15 mouse cellular contexts compared by ENCODE assay signal in the genomic region with DNA sequence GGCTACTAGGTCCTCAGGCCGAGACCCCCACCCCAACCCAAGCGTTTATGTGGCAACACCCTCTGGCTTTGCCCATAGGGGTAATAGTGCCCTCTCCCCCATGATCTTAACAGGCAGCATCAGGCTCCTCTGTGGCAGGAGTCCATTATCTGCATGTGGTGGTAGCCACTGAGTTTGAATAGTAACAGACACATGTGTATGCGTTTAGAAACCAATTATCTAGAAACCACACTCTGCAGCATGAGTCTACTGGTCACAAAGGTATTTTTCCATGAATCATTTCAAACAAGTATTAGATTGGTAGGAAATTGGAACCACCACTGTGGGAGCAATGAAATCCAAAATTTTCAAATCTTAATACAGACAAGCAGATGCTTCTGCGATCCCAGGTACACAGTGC.
DNase-seq lines count a peak whose midpoint lies in the region; ATAC-seq and TF ChIP-seq lines count a peak whose summit lies in the region.
"Had no signal": no experiment of that assay in that cellular context is flagged by ENCODE, and none has a peak within 500 bp of the region (broad histone marks: within the 10 kb centered on the region; RNA-seq: fewer than 3 reads in every experiment).

No protein-coding gene starts in this region.

- TF ChIP-seq CTCF in thymus, adult 2 months (IDR thresholded peaks at IDR 0.05; ENCODE audit: borderline replicate concordance, control insufficient read depth, extremely low read depth, insufficient read depth, low read length, poor library complexity): no peak

- 86% methylated on average over 4 of the region's 4 CpGs for WGBS in heart, embryonic 14.5 days
- WGBS in thymus, adult 2 months: 53% methylated on average over 4 of the region's 4 CpGs
- WGBS in limb, embryonic 11.5 days: 50% methylated on average over 4 of the region's 4 CpGs
- 84% methylated on average over 4 of the region's 4 CpGs for WGBS in midbrain, embryonic 15.5 days

- peaks cover 25 to 30% of the 10 kb centered on the region in 2 experiments for H3K4me1 ChIP-seq in heart, embryonic 14.5 days (ENCODE audit: control insufficient read depth in 2 of 2, insufficient read depth in 2 of 2, low read length in 2 of 2)
- peaks cover 57% of the 10 kb centered on the region for H3K4me1 ChIP-seq in thymus, adult 2 months (replicated peaks; ENCODE audit: control insufficient read depth, insufficient read depth, low read length)
- H3K4me1 ChIP-seq in limb, embryonic 11.5 days (ENCODE audit: control insufficient read depth, insufficient read depth, low read length): peaks cover 17% of the 10 kb centered on the region; the same call in 1 of the 2 replicates
- H3K4me1 ChIP-seq in midbrain, embryonic 15.5 days: peaks cover 3% of the 10 kb centered on the region; the same call in 1 of the 2 replicates

- H3K9me3 ChIP-seq in heart, embryonic 14.5 days (ENCODE audit: control insufficient read depth, low read length): no peaks in the 10 kb centered on the region
- no peaks in the 10 kb centered on the region for H3K9me3 ChIP-seq in limb, embryonic 11.5 days (ENCODE audit: control insufficient read depth, low read length)
- no peaks in the 10 kb centered on the region for H3K9me3 ChIP-seq in midbrain, embryonic 15.5 days
- H3K9me3 ChIP-seq: hindbrain, embryonic 13.5 days; liver, embryonic 13.5 days had no signal

- H3K27ac ChIP-seq in heart, embryonic 14.5 days (replicated peaks in 1 of 2; ENCODE audit: control insufficient read depth in 1 of 2, insufficient read depth in 1 of 2, low read depth in 2 of 2, low read length in 2 of 2): peak overlapping the region in 1 of 2 experiments; percentile 54; a peak in 1 of 4 replicates
- peak overlapping the region; percentile 98 for H3K27ac ChIP-seq in thymus, adult 2 months (ENCODE audit: control insufficient read depth, insufficient read depth, low read length)
- H3K27ac ChIP-seq in limb, embryonic 11.5 days (replicated peaks; ENCODE audit: low read depth, low read length): peak overlapping the region; percentile 67
- H3K27ac ChIP-seq in midbrain, embryonic 15.5 days: no peak overlapping the region
- H3K27ac ChIP-seq: hindbrain, embryonic 13.5 days; left cerebral cortex, adult 2 months; liver, embryonic 13.5 days had no signal

- no peak overlapping the region for H3K4me3 ChIP-seq in heart, embryonic 14.5 days (ENCODE audit: control insufficient read depth in 1 of 2, insufficient read depth in 1 of 2, low read depth in 1 of 2, low read length in 2 of 2)
- no peak overlapping the region for H3K4me3 ChIP-seq in thymus, adult 2 months (ENCODE audit: control insufficient read depth, insufficient read depth, low read length)
- H3K4me3 ChIP-seq in limb, embryonic 11.5 days (ENCODE audit: low read depth, low read length): no peak overlapping the region
- H3K4me3 ChIP-seq in midbrain, embryonic 15.5 days: no peak overlapping the region
- H3K4me3 ChIP-seq: hindbrain, embryonic 13.5 days; left cerebral cortex, adult 2 months; liver, embryonic 13.5 days had no signal

- TF ChIP-seq POLR2A in thymus, adult 2 months (IDR thresholded peaks at IDR 0.05; ENCODE audit: control insufficient read depth, extremely low read depth, insufficient read depth, low read length, poor library complexity): no peak

- H3K27me3 ChIP-seq in heart, embryonic 14.5 days (ENCODE audit: control insufficient read depth, insufficient read depth, low read length): no peaks in the 10 kb centered on the region
- H3K27me3 ChIP-seq in thymus, adult 2 months (ENCODE audit: control insufficient read depth, insufficient read depth, low read length): no peaks in the 10 kb centered on the region
- no peaks in the 10 kb centered on the region for H3K27me3 ChIP-seq in limb, embryonic 11.5 days (ENCODE audit: control insufficient read depth, insufficient read depth, low read length)
- H3K27me3 ChIP-seq in midbrain, embryonic 15.5 days (replicated peaks): 0 out of 2 replicates have a peak, but pooled peaks cover 2% of the 10 kb centered on the region
- H3K27me3 ChIP-seq: hindbrain, embryonic 13.5 days; liver, embryonic 13.5 days had no signal

- H3K4me2 ChIP-seq in heart, embryonic 14.5 days (ENCODE audit: low read length): no peak overlapping the region
- no peak overlapping the region for H3K4me2 ChIP-seq in limb, embryonic 11.5 days (ENCODE audit: low read depth, severe bottlenecking)
- no peak overlapping the region for H3K4me2 ChIP-seq in midbrain, embryonic 15.5 days
- H3K4me2 ChIP-seq: hindbrain, embryonic 13.5 days; liver, embryonic 13.5 days; midbrain, embryonic 11.5 days had no signal

- H3K36me3 ChIP-seq in heart, embryonic 14.5 days (ENCODE audit: control insufficient read depth, insufficient read depth, low read length): peaks cover 12% of the 10 kb centered on the region
- no peaks in the 10 kb centered on the region for H3K36me3 ChIP-seq in thymus, adult 2 months (ENCODE audit: control insufficient read depth, insufficient read depth, low read length)
- H3K36me3 ChIP-seq in limb, embryonic 11.5 days (ENCODE audit: control insufficient read depth, insufficient read depth, low read length): no peaks in the 10 kb centered on the region
- no peaks in the 10 kb centered on the region for H3K36me3 ChIP-seq in midbrain, embryonic 15.5 days (replicated peaks)
- H3K36me3 ChIP-seq: hindbrain, embryonic 13.5 days; liver, embryonic 13.5 days had no signal

- 0 out of 2 replicates have a peak overlapping the region, but pooled peaks have one; percentile 36 for H3K9ac ChIP-seq in heart, embryonic 14.5 days (ENCODE audit: low read length)
- H3K9ac ChIP-seq in limb, embryonic 11.5 days (ENCODE audit: low read length): no peak overlapping the region
- no peak overlapping the region for H3K9ac ChIP-seq in midbrain, embryonic 15.5 days
- H3K9ac ChIP-seq: hindbrain, embryonic 13.5 days; liver, embryonic 13.5 days had no signal

- no peak for ATAC-seq in heart, embryonic 14.5 days (ENCODE audit: insufficient number of reproducible peaks, insufficient read depth, low FRiP score, low read depth)
- peak; percentile 15; the same call in 1 of the 2 replicates for ATAC-seq in limb, embryonic 11.5 days (ENCODE audit: insufficient number of reproducible peaks, low FRiP score, low TSS enrichment, low read depth)
- ATAC-seq in midbrain, embryonic 15.5 days (replicated peaks): no peak
- ATAC-seq in inflammation-experienced regulatory T-cells, adult 6 months: no peak
- ATAC-seq: activated CD4-positive, CD25-positive, alpha-beta regulatory T cell, adult 4 months had no signal

- DNase-seq in heart, adult 8-10 months (ENCODE audit: low spot score): no peak
- no peak for DNase-seq in thymus, adult 2 months
- DNase-seq in thymus, postnatal 14 days: no peak
- no peak for DNase-seq in limb, embryonic 11.5 days (ENCODE audit: low spot score)
- DNase-seq: cerebellum, postnatal 25 days; gastrocnemius, postnatal 36 days; kidney, adult 8-10 months; liver, embryonic 13.5 days had no signal
